Mouse (Mus musculus) T-helper 1 cell (primary cell): ENCODE measurements around the gene Aarsd1.
"Not testable (repeated sequence)": the region's sequence is repeated elsewhere in the genome, so short reads cannot be mapped to it uniquely, and the experiment has no call there.

ENCODE experiments used
- in situ Hi-C: fragments of 300-600 bp; cut with MboI, MseI; formaldehyde crosslinking; loops from one replicate; pipeline ENCODE4 v1.15.1; 2025; ENCODE audit warnings: high pct_unique_total_duplicates

The Aarsd1 gene

GRCm38 (mm10) chr11:101378196-101378595 is 39.2 kb downstream of the Aarsd1 start:
- in situ Hi-C loops: not testable (repeated sequence)

GRCm38 (mm10) chr11:101374421-101374938 is 42.9 kb downstream of the Aarsd1 start:
- in situ Hi-C loops: no loop called here

GRCm38 (mm10) chr11:101370141-101370540 is 47.3 kb downstream of the Aarsd1 start:
- in situ Hi-C loops: no loop called here

- in situ Hi-C loops: no loop called here
Measured at GRCm38 (mm10) chr11:101367326-101367935, 50.0 kb downstream of the Aarsd1 start, which contains the start of gene G6pc. Gene G6pc, plus strand, starts transcription at chr11:101367561.

GRCm38 (mm10) chr11:101364531-101364931 is 52.9 kb downstream of the Aarsd1 start:
- in situ Hi-C loops: no loop called here

- in situ Hi-C loops: no loop called here
Measured at GRCm38 (mm10) chr11:101360651-101361113, 56.7 kb downstream of the Aarsd1 start.

- in situ Hi-C loops: no loop called here
Measured at GRCm38 (mm10) chr11:101359776-101360175, 57.6 kb downstream of the Aarsd1 start.

GRCm38 (mm10) chr11:101357505-101358182 is 59.8 kb downstream of the Aarsd1 start:
- in situ Hi-C loops: no loop called here
